Mouse (Mus musculus): ENCODE measurements at regions not wholly inside any gene's neighbourhood (a gene's known extent, or its start where the extent isn't known, plus 50 kb on each side); places are given as distances from the start of the nearest gene placed in this dataset.

GRCm38 (mm10) chr16:81045686-81046085 is 154.8 kb upstream of the Ncam2 start:
- DNase-seq (ENCODE audit: low spot score) (no peak), ATAC-seq (ENCODE audit: low FRiP score) (no peak)
- Histone ChIP-seq H3K36me3 (replicated peaks; ENCODE audit: control insufficient read depth, insufficient read depth) (no peaks in the 10 kb centered on the region), H3K27ac (no peak overlapping the region), H3K9ac (no peak overlapping the region), H3K9me3 (ENCODE audit: control insufficient read depth, low read length) (no peaks in the 10 kb centered on the region), H3K4me2 (replicated peaks) (no peak overlapping the region), H3K27me3 (ENCODE audit: control insufficient read depth, insufficient read depth, low read length) (no peaks in the 10 kb centered on the region), H3K4me1 (replicated peaks; ENCODE audit: control insufficient read depth, insufficient read depth, low read length) (no peaks in the 10 kb centered on the region), H3K4me3 (replicated peaks; ENCODE audit: low read length) (no peak overlapping the region)

GRCm38 (mm10) chr16:81068330-81068729 is 132.2 kb upstream of the Ncam2 start:
- ATAC-seq (ENCODE audit: low FRiP score) (no peak), DNase-seq (ENCODE audit: low spot score) (peak; percentile 50)
- Histone ChIP-seq H3K9me3 (ENCODE audit: control insufficient read depth, low read length) (no peaks in the 10 kb centered on the region), H3K27ac (no peak overlapping the region), H3K9ac (no peak overlapping the region), H3K27me3 (ENCODE audit: control insufficient read depth, insufficient read depth, low read length) (no peaks in the 10 kb centered on the region), H3K4me3 (replicated peaks; ENCODE audit: low read length) (no peak overlapping the region), H3K4me1 (replicated peaks; ENCODE audit: control insufficient read depth, insufficient read depth, low read length) (no peaks in the 10 kb centered on the region), H3K4me2 (replicated peaks) (no peak overlapping the region), H3K36me3 (replicated peaks; ENCODE audit: control insufficient read depth, insufficient read depth) (no peaks in the 10 kb centered on the region)
- 53% methylated on average over 4 of the region's 4 CpGs for WGBS

Data from hindbrain, embryonic 14.5 days (tissue).